Mouse (Mus musculus) kidney, postnatal 0 days (tissue): ENCODE measurements at regions not wholly inside any gene's neighbourhood (a gene's known extent, or its start where the extent isn't known, plus 50 kb on each side); places are given as distances from the start of the nearest gene placed in this dataset.
"Not testable (repeated sequence)": the region's sequence is repeated elsewhere in the genome, so short reads cannot be mapped to it uniquely, and the experiment has no call there.

Source experiments
- ATAC-seq: fragments of 200-750 bp; cut with Nextera tagmentation; replicated peaks from 2 replicates; pipeline ENCODE4 v1.8.0; 2017; ENCODE audit warnings: low read depth, moderate number of reproducible peaks, moderate TSS enrichment, moderate library complexity; ENCODE audit not compliant: low FRiP score
- DNase-seq: peaks from one replicate; pipeline ENCODE4 v3.0.0-alpha.2; 2016; ENCODE audit warnings: low spot score
- H3K27ac ChIP-seq: fragments of 300-500 bp; sonication (generic); 2 replicates; pipeline ENCODE4 v1.5.1; 2014; ENCODE audit warnings: mild to moderate bottlenecking
- H3K27me3 ChIP-seq: fragments of 300-500 bp; sonication (generic); 2 replicates; pipeline ENCODE4 v1.6.1; 2014; ENCODE audit warnings: low read length, mixed read lengths; ENCODE audit not compliant: insufficient read depth
- H3K36me3 ChIP-seq: fragments of 300-500 bp; sonication (generic); 2 replicates; pipeline ENCODE4 v1.6.1; 2014; ENCODE audit warnings: low read length, mixed read lengths; ENCODE audit not compliant: insufficient read depth
- H3K4me1 ChIP-seq: fragments of 300-500 bp; sonication (generic); replicated peaks from 2 replicates; pipeline ENCODE4 v1.6.1; 2014; ENCODE audit warnings: antibody characterized with exemption, low read length, mixed read lengths; ENCODE audit not compliant: insufficient read depth
- H3K4me2 ChIP-seq: fragments of 300-500 bp; sonication (generic); 2 replicates; pipeline ENCODE4 v1.6.1; 2014; ENCODE audit warnings: mild to moderate bottlenecking, low read length, moderate library complexity, mixed read lengths
- H3K4me3 ChIP-seq: fragments of 300-500 bp; sonication (generic); replicated peaks from 2 replicates; pipeline ENCODE4 v1.5.1; 2014; ENCODE audit warnings: low read depth, low read length
- H3K9ac ChIP-seq: fragments of 300-500 bp; sonication (generic); 2 replicates; pipeline ENCODE4 v1.6.1; 2014; ENCODE audit warnings: low read depth, low read length
- H3K9me3 ChIP-seq: fragments of 300-500 bp; sonication (generic); replicated peaks from 2 replicates; pipeline ENCODE4 v1.6.1; 2016; ENCODE audit warnings: low read length, inconsistent platforms, mixed read lengths
- CTCF ChIP-seq: IDR thresholded peaks from 2 replicates; pipeline ENCODE4 v1.5.1; 2016; ENCODE audit warnings: antibody characterized with exemption, low read depth, mild to moderate bottlenecking, moderate library complexity
- WGBS: fragments of 180-500 bp; shearing (Covaris S2); extraction: QIAGEN DNeasy Blood & Tissue Kit; methylation state at CpG from one replicate; pipeline ENCODE4 v1.1.7; 2014; 5-methylcytosine and 5-hydroxymethylcytosine counted together

DNA sequence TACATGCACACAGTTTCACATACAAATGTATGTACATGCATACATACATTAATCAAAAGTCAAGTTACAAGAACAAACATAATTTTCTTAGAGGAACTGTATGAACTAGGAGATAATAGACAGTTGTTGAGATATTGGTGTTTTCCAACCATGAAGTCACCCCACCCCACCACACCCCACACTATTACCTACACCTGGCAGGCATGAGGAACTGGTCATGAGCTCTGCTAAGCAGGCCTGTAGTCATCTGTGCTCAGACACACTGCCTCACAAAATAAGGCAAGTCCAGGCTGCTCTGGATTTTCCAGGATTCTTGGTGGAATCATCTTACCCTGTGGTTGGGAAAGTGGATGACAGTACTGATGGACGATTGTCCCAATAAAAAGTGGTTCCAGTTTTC is 347.6 kb upstream of the Klhl29 start:
- no peak for TF ChIP-seq CTCF
- Histone ChIP-seq H3K9me3 (no peaks in the 10 kb centered on the region), H3K4me3 (no peak overlapping the region), H3K27me3 (no peaks in the 10 kb centered on the region), H3K27ac (no peak overlapping the region), H3K4me2 (no peak overlapping the region), H3K36me3 (no peaks in the 10 kb centered on the region), H3K4me1 (no peaks in the 10 kb centered on the region), H3K9ac (no peak overlapping the region)
- WGBS: 77% methylated on average over 1 of the region's 1 CpGs
- no peak for DNase-seq
- ATAC-seq: no peak

GRCm38 (mm10) chr12:5717527-5717926 is 342.0 kb upstream of the Klhl29 start:
- not testable (repeated sequence) for H3K27ac ChIP-seq, ATAC-seq, H3K9me3 ChIP-seq, H3K9ac ChIP-seq, H3K27me3 ChIP-seq, H3K4me1 ChIP-seq, H3K4me3 ChIP-seq, H3K36me3 ChIP-seq, H3K4me2 ChIP-seq
- peak; percentile 72 for DNase-seq

DNA sequence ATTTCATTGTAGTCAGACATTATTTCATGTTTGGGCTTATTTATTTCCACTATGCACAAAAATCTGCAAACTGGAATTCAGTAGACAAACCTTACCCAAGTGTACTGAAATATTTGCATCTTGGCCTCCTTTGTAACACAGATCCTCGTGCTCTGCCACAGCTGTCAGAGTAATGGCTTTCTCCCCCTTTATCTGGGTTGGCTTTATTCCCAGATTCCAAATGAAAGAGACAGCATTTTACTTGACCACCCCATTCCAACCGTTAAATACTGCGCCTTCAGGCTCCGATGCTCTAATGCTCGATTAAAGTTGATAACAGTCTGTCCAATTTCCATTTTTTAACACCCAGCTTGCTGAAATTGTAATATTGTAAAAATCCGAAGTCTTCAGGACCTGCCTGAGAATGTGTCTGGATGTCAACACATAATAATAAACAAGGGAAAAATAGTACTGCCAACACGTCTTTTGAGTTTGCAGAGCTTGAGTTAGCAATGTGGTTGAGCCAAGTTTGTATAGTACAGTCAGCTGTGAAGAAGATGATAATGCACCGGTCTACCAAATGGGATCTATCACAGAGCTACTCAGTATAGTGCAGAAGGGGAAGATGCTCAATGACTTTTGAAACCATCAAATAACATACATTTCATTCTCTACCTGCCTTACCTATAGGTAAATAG is 323.4 kb upstream of the Klhl29 start:
- ATAC-seq (no peak), DNase-seq (no peak)
- Histone ChIP-seq H3K4me1 (no peaks in the 10 kb centered on the region), H3K36me3 (no peaks in the 10 kb centered on the region), H3K27me3 (no peaks in the 10 kb centered on the region), H3K9ac (no peak overlapping the region), H3K27ac (no peak overlapping the region), H3K9me3 (no peaks in the 10 kb centered on the region), H3K4me3 (no peak overlapping the region), H3K4me2 (no peak overlapping the region)
- no peak for TF ChIP-seq CTCF
- 64% methylated on average over 8 of the region's 8 CpGs for WGBS

GRCm38 (mm10) chr12:5682182-5682581 is 306.7 kb upstream of the Klhl29 start:
- no peak for ATAC-seq

DNA sequence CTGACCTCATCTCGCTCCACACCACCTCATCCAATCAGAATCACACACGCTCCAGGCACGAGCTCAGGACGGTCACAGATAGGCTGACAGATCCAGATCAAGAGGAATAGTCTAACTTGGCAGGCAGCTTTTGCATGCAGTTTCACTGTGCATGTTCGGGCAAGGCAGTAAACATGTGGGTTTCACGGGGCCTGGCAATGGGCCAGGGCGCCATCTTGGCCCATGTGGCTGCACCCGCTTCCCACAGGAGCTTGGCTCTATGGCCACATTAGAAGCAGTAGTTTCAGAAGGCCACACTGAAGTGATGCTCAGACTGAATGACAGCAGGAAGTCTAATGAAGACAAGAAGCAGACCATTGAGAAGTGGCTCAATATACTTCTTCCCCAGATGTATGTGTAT is 302.6 kb upstream of the Klhl29 start:
- 91% methylated on average over 8 of the region's 8 CpGs for WGBS
- H3K27me3 ChIP-seq, DNase-seq, H3K27ac ChIP-seq, H3K36me3 ChIP-seq, H3K4me3 ChIP-seq, ATAC-seq, H3K9ac ChIP-seq, H3K9me3 ChIP-seq, H3K4me2 ChIP-seq, H3K4me1 ChIP-seq: not testable (repeated sequence)

More at GRCm38 (mm10) chr12:5682182-5682581, 306.7 kb upstream of the Klhl29 start:
- DNase-seq: no peak
- 83% methylated on average over 5 of the region's 5 CpGs for WGBS
- H3K27me3 ChIP-seq: no peaks in the 10 kb centered on the region
- no peaks in the 10 kb centered on the region for H3K9me3 ChIP-seq
- TF ChIP-seq CTCF: no peak
- no peak overlapping the region for H3K4me2 ChIP-seq
- no peak overlapping the region for H3K4me3 ChIP-seq
- no peaks in the 10 kb centered on the region for H3K36me3 ChIP-seq
- H3K9ac ChIP-seq: no peak overlapping the region
- H3K4me1 ChIP-seq: no peaks in the 10 kb centered on the region
- H3K27ac ChIP-seq: no peak overlapping the region

DNA sequence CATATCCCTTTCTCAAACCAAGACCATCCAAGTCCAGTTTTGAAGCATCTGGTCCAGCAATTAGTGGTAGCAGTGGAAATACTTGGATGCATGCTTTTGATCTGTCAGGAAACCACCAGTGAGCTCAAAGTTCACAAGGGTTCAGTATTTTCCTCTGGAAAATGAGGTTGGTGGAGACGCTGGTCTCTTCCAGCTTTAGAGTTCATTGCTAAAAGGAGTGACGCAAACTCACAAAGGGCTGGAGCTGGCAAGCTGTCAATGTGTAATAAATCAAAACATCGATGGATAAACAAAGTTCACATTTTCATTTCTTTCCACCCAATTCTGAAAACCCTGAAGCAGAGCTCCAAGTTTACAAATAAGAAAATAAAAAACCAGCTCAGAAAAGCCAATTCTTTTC is 293.0 kb upstream of the Klhl29 start:
- DNase-seq: peak; percentile 2
- no peak overlapping the region for H3K9ac ChIP-seq

More for the DNA sequence above, 293.0 kb upstream of the Klhl29 start:
- no peak overlapping the region for H3K4me2 ChIP-seq
- no peaks in the 10 kb centered on the region for H3K27me3 ChIP-seq
- no peak overlapping the region for H3K4me3 ChIP-seq
- 50% methylated on average over 3 of the region's 3 CpGs for WGBS
- no peaks in the 10 kb centered on the region for H3K9me3 ChIP-seq
- no peak for TF ChIP-seq CTCF
- H3K36me3 ChIP-seq: no peaks in the 10 kb centered on the region
- no peak overlapping the region for H3K27ac ChIP-seq
- no peaks in the 10 kb centered on the region for H3K4me1 ChIP-seq
- ATAC-seq: no peak
